Mouse (Mus musculus): ENCODE measurements around the gene Nek6. TPM values are rescaled to one million over a fixed set of nuclear protein-coding genes. Genes with fewer than 3 reads are reported as not detected.

The Nek6 gene
- total and polyA plus RNA-seq, 3 experiments, result 3.7 to 5.4 TPM; not detected in 1

- peaks cover 0 to 18% of the 10 kb centered on the region in 2 experiments; a peak in 3 of 4 replicates for H3K36me3 ChIP-seq (ENCODE audit: control insufficient read depth in 1 of 2, insufficient read depth in 2 of 2, low read length in 2 of 2)
Measured at GRCm38 (mm10) chr2:38608831-38609309, 97.4 kb downstream of the Nek6 start.

GRCm38 (mm10) chr2:38609310-38609709, 97.9 kb downstream of the Nek6 start:
- Histone ChIP-seq H3K9me3 (replicated peaks; ENCODE audit: insufficient read depth, low read length) (no peaks in the 10 kb centered on the region), H3K4me1 (ENCODE audit: control insufficient read depth in 1 of 2, insufficient read depth in 2 of 2, low read length in 2 of 2) (peaks cover 0 to 3% of the 10 kb centered on the region in 2 experiments; a peak in 2 of 4 replicates), H3K79me2 (ENCODE audit: control insufficient read depth, insufficient read depth, low read length, poor library complexity) (peaks cover 2% of the 10 kb centered on the region; the same call in 1 of the 2 replicates), H3K27ac (ENCODE audit: control insufficient read depth, low read depth, low read length) (no peak overlapping the region), H3K4me3 (ENCODE audit: control insufficient read depth in 1 of 2, insufficient read depth in 1 of 2, low read depth in 2 of 2, low read length in 2 of 2) (no peak overlapping the region), H3K9ac (ENCODE audit: control insufficient read depth, low read depth, low read length, poor library complexity, severe bottlenecking) (no peak overlapping the region), H3K36me3 (ENCODE audit: control insufficient read depth in 1 of 2, insufficient read depth in 2 of 2, low read length in 2 of 2) (peaks cover 4 to 18% of the 10 kb centered on the region in 2 experiments), H3K27me3 (ENCODE audit: control insufficient read depth in 1 of 2, insufficient read depth in 2 of 2, low read length in 2 of 2) (no peaks in the 10 kb centered on the region)
- no peak for DNase-seq (ENCODE audit: low read depth, low spot score)
- no peak for TF ChIP-seq ZKSCAN1 (IDR thresholded peaks at IDR 0.05; ENCODE audit: low read depth, low read length)
- no peak for TF ChIP-seq NELFE (IDR thresholded peaks at IDR 0.05; ENCODE audit: low read depth, low read length)
- TF ChIP-seq CTCF (IDR thresholded peaks at IDR 0.05 in 2 of 3, conservative IDR thresholded peaks at IDR 0.05 in 1 of 3; ENCODE audit: control insufficient read depth in 1 of 3, insufficient read depth in 1 of 3, low read depth in 2 of 3, low read length in 3 of 3, poor library complexity in 1 of 3, severe bottlenecking in 1 of 3), result no peak

More at GRCm38 (mm10) chr2:38608831-38609309, 97.4 kb downstream of the Nek6 start:
- DNase-seq (ENCODE audit: low read depth, low spot score), result no peak
- no peak overlapping the region for H3K27ac ChIP-seq (ENCODE audit: control insufficient read depth, low read depth, low read length)
- H3K4me1 ChIP-seq (ENCODE audit: control insufficient read depth in 1 of 2, insufficient read depth in 2 of 2, low read length in 2 of 2), result no peaks in the 10 kb centered on the region
- peaks cover 2% of the 10 kb centered on the region; the same call in 1 of the 2 replicates for H3K79me2 ChIP-seq (ENCODE audit: control insufficient read depth, insufficient read depth, low read length, poor library complexity)
- no peaks in the 10 kb centered on the region for H3K9me3 ChIP-seq (replicated peaks; ENCODE audit: insufficient read depth, low read length)
- H3K9ac ChIP-seq (ENCODE audit: control insufficient read depth, low read depth, low read length, poor library complexity, severe bottlenecking), result no peak overlapping the region
- no peak for TF ChIP-seq SMC3 (IDR thresholded peaks at IDR 0.05; ENCODE audit: low read depth, low read length)
- TF ChIP-seq MYB (IDR thresholded peaks at IDR 0.05; ENCODE audit: low read depth, low read length), result no peak
- no peak for TF ChIP-seq MYC (IDR thresholded peaks at IDR 0.05; ENCODE audit: low read depth, low read length)
- no peak for TF ChIP-seq GATA1 (IDR thresholded peaks at IDR 0.05; ENCODE audit: low read depth, low read length)
- TF ChIP-seq RCOR1 (IDR thresholded peaks at IDR 0.05; ENCODE audit: low read depth, low read length), result no peak
- TF ChIP-seq USF1 (IDR thresholded peaks at IDR 0.05; ENCODE audit: low read depth, low read length), result no peak
- no peak for TF ChIP-seq RAD21 (IDR thresholded peaks at IDR 0.05; ENCODE audit: low read depth, low read length)
- TF ChIP-seq MEF2A (IDR thresholded peaks at IDR 0.05; ENCODE audit: extremely low read depth, insufficient replicate concordance, low read depth, low read length, poor library complexity, severe bottlenecking), result no peak
- TF ChIP-seq TBP (IDR thresholded peaks at IDR 0.05; ENCODE audit: low read depth, low read length), result no peak
- no peak for TF ChIP-seq JUND (IDR thresholded peaks at IDR 0.05; ENCODE audit: low read depth, low read length)
- no peak for TF ChIP-seq MXI1 (IDR thresholded peaks at IDR 0.05; ENCODE audit: low read depth, low read length)
- no peak overlapping the region for H3K4me3 ChIP-seq (ENCODE audit: control insufficient read depth in 1 of 2, insufficient read depth in 1 of 2, low read depth in 2 of 2, low read length in 2 of 2)
- H3K27me3 ChIP-seq (ENCODE audit: control insufficient read depth in 1 of 2, insufficient read depth in 2 of 2, low read length in 2 of 2), result no peaks in the 10 kb centered on the region

GRCm38 (mm10) chr2:38610161-38610560, 98.7 kb downstream of the Nek6 start:
- Histone ChIP-seq H3K27me3 (ENCODE audit: control insufficient read depth in 1 of 2, insufficient read depth in 2 of 2, low read length in 2 of 2) (no peaks in the 10 kb centered on the region), H3K79me2 (ENCODE audit: control insufficient read depth, insufficient read depth, low read length, poor library complexity) (peaks cover 4% of the 10 kb centered on the region; the same call in 1 of the 2 replicates), H3K4me3 (ENCODE audit: control insufficient read depth in 1 of 2, insufficient read depth in 1 of 2, low read depth in 2 of 2, low read length in 2 of 2) (no peak overlapping the region), H3K27ac (ENCODE audit: control insufficient read depth, low read depth, low read length) (no peak overlapping the region), H3K9ac (ENCODE audit: control insufficient read depth, low read depth, low read length, poor library complexity, severe bottlenecking) (no peak overlapping the region), H3K9me3 (replicated peaks; ENCODE audit: insufficient read depth, low read length) (no peaks in the 10 kb centered on the region), H3K36me3 (ENCODE audit: control insufficient read depth in 1 of 2, insufficient read depth in 2 of 2, low read length in 2 of 2) (peaks cover 12 to 18% of the 10 kb centered on the region in 2 experiments), H3K4me1 (ENCODE audit: control insufficient read depth in 1 of 2, insufficient read depth in 2 of 2, low read length in 2 of 2) (peaks cover 6 to 8% of the 10 kb centered on the region in 2 experiments)
- no peak for TF ChIP-seq MXI1 (IDR thresholded peaks at IDR 0.05; ENCODE audit: low read depth, low read length)
- TF ChIP-seq MAZ (IDR thresholded peaks at IDR 0.05; ENCODE audit: low read depth, low read length), result no peak
- no peak for TF ChIP-seq USF1 (IDR thresholded peaks at IDR 0.05; ENCODE audit: low read depth, low read length)
- TF ChIP-seq ETS1 (IDR thresholded peaks at IDR 0.05; ENCODE audit: low read depth, low read length), result no peak
- no peak for TF ChIP-seq E2F4 (IDR thresholded peaks at IDR 0.05; ENCODE audit: borderline replicate concordance, low read depth, low read length)
- no peak for TF ChIP-seq POLR2A (IDR thresholded peaks at IDR 0.05; ENCODE audit: control insufficient read depth in 1 of 2, insufficient read depth in 1 of 2, low read depth in 1 of 2, low read length in 2 of 2, poor library complexity in 1 of 2)
- TF ChIP-seq MYC (IDR thresholded peaks at IDR 0.05; ENCODE audit: low read depth, low read length), result no peak
- TF ChIP-seq CTCF (IDR thresholded peaks at IDR 0.05 in 2 of 3, conservative IDR thresholded peaks at IDR 0.05 in 1 of 3; ENCODE audit: control insufficient read depth in 1 of 3, insufficient read depth in 1 of 3, low read depth in 2 of 3, low read length in 3 of 3, poor library complexity in 1 of 3, severe bottlenecking in 1 of 3), result no peak
- DNase-seq (ENCODE audit: low read depth, low spot score), result no peak

Data from MEL (cell line).